Mouse (Mus musculus) lung, postnatal 4 days (tissue): ENCODE data around the gene Amy2a2.
"Not testable (repeated sequence)": the region's sequence is repeated elsewhere in the genome, so short reads cannot be mapped to it uniquely, and the experiment has no call there.

Experiments used
- DNase-seq, 2 experiments: peaks; one replicate each; pipeline ENCODE4 v3.0.0; 2021

Gene Amy2a2

GRCm38 (mm10) chr3:113356558-113356957 lies at the start of gene Amy2a2:
Amy2a2 (minus strand) TSS chr3:113356658.
- DNase-seq = not testable (repeated sequence)

GRCm38 (mm10) chr3:113345484-113345883 lies 11.0 kb downstream of the Amy2a2 start:
- DNase-seq = not testable (repeated sequence)

GRCm38 (mm10) chr3:113323952-113324351 lies 32.5 kb downstream of the Amy2a2 start, which contains the start of gene Amy2a3:
Amy2a3 (minus strand) TSS chr3:113324052.
- not testable (repeated sequence) for DNase-seq

DNA sequence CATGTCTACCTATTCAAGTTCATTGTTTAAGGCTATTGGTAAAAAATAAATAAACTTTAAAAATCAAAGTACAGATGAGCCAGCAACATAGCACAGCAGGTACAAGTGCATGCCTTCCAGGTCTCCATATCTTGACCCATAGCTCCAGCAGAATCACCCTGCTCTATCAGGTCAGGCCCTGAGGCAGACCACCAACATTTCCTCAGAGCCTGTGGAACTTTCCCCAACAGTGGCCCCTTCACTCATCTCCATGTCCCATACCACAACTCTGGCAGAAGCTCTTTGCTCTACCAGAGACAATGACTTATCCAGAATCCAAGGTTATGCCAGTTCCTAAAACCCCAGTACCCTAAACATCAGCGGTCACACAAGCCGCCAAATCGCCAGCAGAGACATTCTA lies 43.5 kb downstream of the Amy2a2 start:
- DNase-seq = not testable (repeated sequence)
